Mouse (Mus musculus) C2C12 (cell line): ENCODE measurements at regions not wholly inside any gene's neighbourhood (a gene's known extent, or its start where the extent isn't known, plus 50 kb on each side); places are given as distances from the start of the nearest gene placed in this dataset.

Source experiments
- CEBPB ChIP-seq: IDR thresholded peaks from one replicate; pipeline ENCODE4 v1.6.1; 2011; ENCODE audit warnings: low read depth, mild to moderate bottlenecking, control low read depth, moderate library complexity
- CTCF ChIP-seq: IDR thresholded peaks from one replicate; pipeline ENCODE4 v1.5.1; 2011; ENCODE audit not compliant: control insufficient read depth, insufficient read depth, insufficient read length
- MAX ChIP-seq: IDR thresholded peaks from one replicate; pipeline ENCODE4 v1.6.1; 2011; ENCODE audit warnings: mild to moderate bottlenecking, control low read depth
- USF1 ChIP-seq: IDR thresholded peaks from one replicate; pipeline ENCODE4 v1.6.1; 2011; ENCODE audit warnings: low read depth, mild to moderate bottlenecking, control low read depth, moderate library complexity

DNA sequence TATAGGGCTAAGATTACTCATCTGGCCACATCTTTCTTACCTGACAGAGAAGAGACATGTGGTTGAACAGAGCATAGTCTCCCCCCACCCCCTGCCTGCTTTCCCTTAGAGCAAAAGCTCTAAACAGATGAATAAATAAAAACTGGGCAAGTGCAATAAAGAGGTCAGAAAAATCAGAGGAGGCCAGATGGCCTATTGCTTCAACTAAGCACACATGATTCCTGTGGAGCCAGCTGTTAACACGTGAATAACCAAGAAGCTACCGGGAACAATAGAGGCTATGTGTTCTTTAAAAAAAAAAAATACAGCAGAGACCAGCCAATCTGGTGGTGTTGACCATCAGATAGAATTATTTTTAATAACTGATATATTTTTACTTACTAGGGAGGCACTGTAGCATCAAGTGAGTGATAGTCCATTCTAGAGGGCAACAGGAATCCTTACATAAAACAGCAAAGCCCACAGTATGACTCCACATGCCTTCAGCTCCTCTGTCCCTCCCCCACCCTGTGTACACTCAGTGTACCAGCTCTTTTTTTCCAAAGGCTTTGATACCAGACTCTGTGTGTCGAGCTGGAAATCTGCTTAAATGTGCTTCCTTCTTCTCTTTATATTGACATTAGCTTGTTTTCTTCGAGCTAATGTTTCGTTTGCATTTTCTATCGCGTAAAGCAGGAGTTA, 272.6 kb downstream of the Plk2 start:
- TF ChIP-seq CTCF (no peak), USF1 (no peak), MAX (no peak), CEBPB (no peak)
